Mouse (Mus musculus): Measurements from ENCODE around the gene Kdelr2. TPM values are rescaled to one million over a fixed set of nuclear protein-coding genes. Genes with fewer than 3 reads are reported as not detected.
A peak's percentile ranks its signal among the peaks of the same experiment; 100 is the strongest.

Gene Kdelr2
- polyA plus RNA-seq, 1 experiment from 2014 or later: 123 TPM

DNA sequence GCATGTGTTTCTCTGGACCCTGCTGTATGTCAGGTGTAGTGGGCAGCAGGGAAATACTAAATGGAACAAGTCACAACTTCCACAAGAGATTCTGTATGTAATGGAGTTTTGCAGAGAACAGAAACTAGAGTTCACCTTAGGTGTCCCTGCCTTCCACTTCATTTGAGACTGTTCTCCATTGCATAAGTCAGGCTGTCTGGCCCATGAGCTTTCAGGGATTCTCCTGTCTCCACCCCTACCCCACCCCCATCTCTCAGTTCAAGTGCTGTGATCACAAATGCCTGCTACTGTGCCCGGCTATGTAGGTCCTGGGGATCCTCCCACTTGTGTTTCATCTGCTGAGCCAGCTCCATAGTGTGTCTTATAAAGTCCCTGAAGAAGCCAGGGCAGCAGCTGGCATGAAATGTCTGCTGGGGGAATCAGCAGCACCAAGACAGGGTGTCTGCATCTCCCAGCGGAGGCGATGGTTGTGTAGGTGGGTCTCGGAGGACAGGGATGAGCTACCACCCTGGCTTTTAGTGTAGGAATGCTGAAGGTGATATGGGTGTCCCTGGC lies 7.3 kb downstream of the Kdelr2 start:
- no peak for ATAC-seq
- Histone ChIP-seq H3K36me3 (ENCODE audit: control insufficient read depth, insufficient read depth, low read length) (peaks cover 3% of the 10 kb centered on the region; the same call in 1 of the 2 replicates), H3K9me3 (replicated peaks; ENCODE audit: control insufficient read depth, low read length, poor library complexity, severe bottlenecking) (no peaks in the 10 kb centered on the region), H3K27me3 (ENCODE audit: control insufficient read depth, insufficient read depth, low read depth, low read length) (no peaks in the 10 kb centered on the region), H3K27ac (ENCODE audit: low read length) (no peak overlapping the region), H3K4me3 (ENCODE audit: low read depth, low read length) (no peak overlapping the region), H3K9ac (ENCODE audit: low read depth, low read length) (no peak overlapping the region), H3K4me1 (ENCODE audit: control insufficient read depth, insufficient read depth, low read length) (no peaks in the 10 kb centered on the region), H3K4me2 (ENCODE audit: low read length) (no peak overlapping the region)
- 86% methylated on average over 4 of the region's 4 CpGs for whole genome bisulfite sequencing

GRCm38 (mm10) chr5:143421484-143421883 lies 17.8 kb downstream of the Kdelr2 start:
- 87% methylated on average over 4 of the region's 4 CpGs for WGBS

DNA sequence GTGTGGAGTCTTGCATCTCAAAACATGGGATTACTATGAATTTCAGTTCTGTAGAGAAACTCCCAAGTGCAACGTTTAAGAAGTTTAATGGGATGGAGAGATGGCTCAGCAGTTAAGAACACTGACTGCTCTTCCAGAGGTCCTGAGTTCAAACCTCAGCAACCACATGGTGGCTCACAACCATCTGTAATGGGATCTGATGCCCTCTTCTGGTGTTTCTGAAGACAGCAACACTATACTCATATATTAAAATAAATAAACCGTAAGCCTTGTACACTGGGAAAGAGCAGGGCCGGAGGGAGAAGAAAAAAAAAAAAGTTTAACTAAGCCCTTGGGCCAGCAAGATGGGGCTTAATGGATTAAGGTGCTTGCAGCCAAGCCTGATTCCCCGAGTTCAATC lies 19.4 kb downstream of the Kdelr2 start:
- ATAC-seq: no peak
- H3K9ac ChIP-seq (ENCODE audit: low read depth, low read length): no peak overlapping the region
- 84% methylated on average over 4 of the region's 4 CpGs for WGBS
- H3K4me1 ChIP-seq (ENCODE audit: control insufficient read depth, insufficient read depth, low read length): no peaks in the 10 kb centered on the region
- no peak overlapping the region for H3K4me3 ChIP-seq (ENCODE audit: low read depth, low read length)
- H3K4me2 ChIP-seq (ENCODE audit: low read length): no peak overlapping the region
- no peak overlapping the region for H3K27ac ChIP-seq (ENCODE audit: low read length)
- H3K36me3 ChIP-seq (ENCODE audit: control insufficient read depth, insufficient read depth, low read length): peaks cover 17% of the 10 kb centered on the region
- H3K9me3 ChIP-seq (replicated peaks; ENCODE audit: control insufficient read depth, low read length, poor library complexity, severe bottlenecking): no peaks in the 10 kb centered on the region
- H3K27me3 ChIP-seq (ENCODE audit: control insufficient read depth, insufficient read depth, low read depth, low read length): no peaks in the 10 kb centered on the region

More at GRCm38 (mm10) chr5:143421484-143421883, 17.8 kb downstream of the Kdelr2 start:
- Histone ChIP-seq H3K36me3 (ENCODE audit: control insufficient read depth, insufficient read depth, low read length) (peaks cover 28% of the 10 kb centered on the region), H3K27me3 (ENCODE audit: control insufficient read depth, insufficient read depth, low read depth, low read length) (no peaks in the 10 kb centered on the region), H3K27ac (ENCODE audit: low read length) (no peak overlapping the region), H3K4me1 (ENCODE audit: control insufficient read depth, insufficient read depth, low read length) (no peaks in the 10 kb centered on the region), H3K9me3 (replicated peaks; ENCODE audit: control insufficient read depth, low read length, poor library complexity, severe bottlenecking) (no peaks in the 10 kb centered on the region), H3K4me2 (ENCODE audit: low read length) (no peak overlapping the region), H3K4me3 (ENCODE audit: low read depth, low read length) (no peak overlapping the region), H3K9ac (ENCODE audit: low read depth, low read length) (no peak overlapping the region)
- no peak for ATAC-seq

DNA sequence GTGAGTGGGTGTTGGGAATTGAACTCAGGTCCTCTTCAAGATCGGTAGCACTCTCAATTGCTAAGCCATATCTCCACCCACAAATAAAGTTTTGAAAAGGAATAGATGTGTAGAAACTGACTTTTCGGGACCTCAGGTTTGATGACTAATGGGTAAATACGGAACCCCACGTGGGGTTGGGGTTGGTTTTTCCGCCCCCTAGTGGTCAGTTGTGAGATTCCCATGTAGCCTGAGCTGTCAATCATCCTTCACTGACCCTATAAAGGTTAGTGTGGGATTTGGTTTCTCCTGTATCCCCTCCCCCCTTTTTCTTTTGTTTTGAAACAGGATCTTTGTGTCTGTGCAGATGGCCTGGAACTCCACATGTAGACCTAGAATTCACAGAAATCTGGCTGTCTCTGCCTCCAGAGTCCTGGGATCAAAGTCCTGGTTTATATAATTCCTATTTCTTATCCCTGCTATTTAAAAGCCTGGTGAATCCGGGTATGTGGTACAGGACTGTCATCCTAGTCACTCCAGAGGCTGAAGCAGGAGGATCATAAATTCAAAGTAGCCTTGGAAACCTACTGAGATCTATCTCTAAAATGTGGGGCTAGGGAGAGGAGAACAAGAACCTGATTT lies 20.4 kb downstream of the Kdelr2 start:
- no peak for ATAC-seq

GRCm38 (mm10) chr5:143434421-143434820 lies 30.8 kb downstream of the Kdelr2 start:
- WGBS: 3% methylated on average over 4 of the region's 4 CpGs
- no peaks in the 10 kb centered on the region for H3K4me1 ChIP-seq (ENCODE audit: control insufficient read depth, insufficient read depth, low read length)

More for the DNA sequence above, 20.4 kb downstream of the Kdelr2 start:
- no peaks in the 10 kb centered on the region for H3K27me3 ChIP-seq (ENCODE audit: control insufficient read depth, insufficient read depth, low read depth, low read length)
- H3K9me3 ChIP-seq (replicated peaks; ENCODE audit: control insufficient read depth, low read length, poor library complexity, severe bottlenecking): no peaks in the 10 kb centered on the region
- no peak overlapping the region for H3K9ac ChIP-seq (ENCODE audit: low read depth, low read length)
- 23% methylated on average over 6 of the region's 6 CpGs for WGBS
- no peaks in the 10 kb centered on the region for H3K4me1 ChIP-seq (ENCODE audit: control insufficient read depth, insufficient read depth, low read length)
- no peak overlapping the region for H3K27ac ChIP-seq (ENCODE audit: low read length)
- H3K4me3 ChIP-seq (ENCODE audit: low read depth, low read length): no peak overlapping the region
- H3K4me2 ChIP-seq (ENCODE audit: low read length): no peak overlapping the region
- peaks cover 11% of the 10 kb centered on the region for H3K36me3 ChIP-seq (ENCODE audit: control insufficient read depth, insufficient read depth, low read length)

DNA sequence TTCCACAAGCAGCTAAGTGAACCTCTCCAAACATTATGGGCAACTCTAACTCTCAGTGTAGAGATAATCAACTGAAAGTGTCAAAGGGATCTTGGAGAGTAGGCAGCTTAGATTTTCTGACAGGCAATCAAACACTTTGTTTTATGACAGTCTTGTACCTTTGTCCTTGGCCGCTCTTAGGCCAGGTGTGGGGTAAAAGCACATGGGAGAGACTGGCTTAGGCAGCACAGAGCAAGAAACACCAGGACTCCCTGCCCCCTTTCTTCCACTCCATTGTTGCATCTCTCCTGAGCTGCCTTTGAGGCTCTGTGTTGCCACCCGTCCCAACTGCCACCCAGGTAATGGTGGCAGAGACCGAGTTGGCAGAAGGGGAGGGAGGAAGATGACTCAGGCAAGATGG lies 37.7 kb downstream of the Kdelr2 start:
- H3K9me3 ChIP-seq (replicated peaks; ENCODE audit: control insufficient read depth, low read length, poor library complexity, severe bottlenecking): no peaks in the 10 kb centered on the region
- no peak overlapping the region for H3K27ac ChIP-seq (ENCODE audit: low read length)
- WGBS: 80% methylated on average over 3 of the region's 3 CpGs
- no peaks in the 10 kb centered on the region for H3K4me1 ChIP-seq (ENCODE audit: control insufficient read depth, insufficient read depth, low read length)
- H3K4me2 ChIP-seq (ENCODE audit: low read length): no peak overlapping the region
- no peak overlapping the region for H3K9ac ChIP-seq (ENCODE audit: low read depth, low read length)
- H3K27me3 ChIP-seq (ENCODE audit: control insufficient read depth, insufficient read depth, low read depth, low read length): no peaks in the 10 kb centered on the region
- no peak overlapping the region for H3K4me3 ChIP-seq (ENCODE audit: low read depth, low read length)
- no peak for ATAC-seq
- no peaks in the 10 kb centered on the region for H3K36me3 ChIP-seq (ENCODE audit: control insufficient read depth, insufficient read depth, low read length)

More at GRCm38 (mm10) chr5:143434421-143434820, 30.8 kb downstream of the Kdelr2 start:
- ATAC-seq: no peak
- no peak overlapping the region for H3K27ac ChIP-seq (ENCODE audit: low read length)
- H3K4me3 ChIP-seq (ENCODE audit: low read depth, low read length): no peak overlapping the region
- H3K27me3 ChIP-seq (ENCODE audit: control insufficient read depth, insufficient read depth, low read depth, low read length): no peaks in the 10 kb centered on the region
- no peaks in the 10 kb centered on the region for H3K9me3 ChIP-seq (replicated peaks; ENCODE audit: control insufficient read depth, low read length, poor library complexity, severe bottlenecking)
- no peaks in the 10 kb centered on the region for H3K36me3 ChIP-seq (ENCODE audit: control insufficient read depth, insufficient read depth, low read length)
- no peak overlapping the region for H3K9ac ChIP-seq (ENCODE audit: low read depth, low read length)
- no peak overlapping the region for H3K4me2 ChIP-seq (ENCODE audit: low read length)

DNA sequence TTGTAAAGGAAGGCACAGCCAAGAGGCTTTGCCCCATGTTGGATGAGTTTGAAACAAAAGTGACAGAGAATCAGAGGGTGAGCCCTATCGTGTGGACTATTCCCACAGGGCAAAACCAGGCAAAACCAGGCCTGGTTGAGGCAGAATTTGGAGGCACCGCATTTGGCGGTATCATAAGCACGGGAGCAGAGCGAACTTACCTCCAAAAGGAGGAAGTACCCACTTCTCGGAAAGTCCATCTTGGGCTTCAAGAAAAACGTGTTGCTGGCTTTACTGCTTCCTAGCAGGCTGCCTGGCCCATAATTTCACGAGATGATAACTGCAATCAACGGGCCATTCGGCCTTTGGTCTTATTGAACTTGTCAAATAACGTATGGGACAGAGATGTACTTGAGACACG lies 38.1 kb downstream of the Kdelr2 start:
- Histone ChIP-seq H3K4me2 (ENCODE audit: low read length) (no peak overlapping the region), H3K27me3 (ENCODE audit: control insufficient read depth, insufficient read depth, low read depth, low read length) (no peaks in the 10 kb centered on the region), H3K4me1 (ENCODE audit: control insufficient read depth, insufficient read depth, low read length) (no peaks in the 10 kb centered on the region), H3K9ac (ENCODE audit: low read depth, low read length) (no peak overlapping the region), H3K27ac (ENCODE audit: low read length) (no peak overlapping the region), H3K9me3 (replicated peaks; ENCODE audit: control insufficient read depth, low read length, poor library complexity, severe bottlenecking) (no peaks in the 10 kb centered on the region), H3K4me3 (ENCODE audit: low read depth, low read length) (no peak overlapping the region), H3K36me3 (ENCODE audit: control insufficient read depth, insufficient read depth, low read length) (no peaks in the 10 kb centered on the region)
- no peak for ATAC-seq
- 87% methylated on average over 12 of the region's 12 CpGs for whole genome bisulfite sequencing

DNA sequence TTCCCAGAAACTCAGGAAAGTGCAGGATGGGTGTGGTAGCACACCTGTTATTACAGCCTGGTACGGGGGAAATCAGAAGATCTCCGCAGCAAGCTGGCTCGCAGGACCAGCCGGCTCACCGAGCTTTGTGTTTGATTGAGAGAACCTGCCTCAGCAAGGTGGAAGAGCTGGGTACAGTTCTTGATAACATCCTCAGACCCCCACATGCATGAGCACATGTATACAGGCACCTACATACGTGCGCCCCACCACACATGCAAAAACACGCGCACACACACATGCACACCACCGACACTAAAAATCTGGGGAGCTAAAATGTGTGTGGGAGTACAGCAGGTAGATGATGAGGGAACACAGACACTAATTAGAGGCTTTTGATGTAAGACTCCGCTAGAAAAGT lies 60.0 kb downstream of the Kdelr2 start:
- Histone ChIP-seq H3K4me3 (ENCODE audit: low read depth, low read length) (peak overlapping the region; percentile 83), H3K36me3 (ENCODE audit: control insufficient read depth, insufficient read depth, low read length) (no peaks in the 10 kb centered on the region), H3K9ac (ENCODE audit: low read depth, low read length) (peak overlapping the region; percentile 82), H3K4me1 (ENCODE audit: control insufficient read depth, insufficient read depth, low read length) (peaks cover 14% of the 10 kb centered on the region), H3K4me2 (ENCODE audit: low read length) (peak overlapping the region; percentile 61), H3K27me3 (ENCODE audit: control insufficient read depth, insufficient read depth, low read depth, low read length) (no peaks in the 10 kb centered on the region), H3K9me3 (replicated peaks; ENCODE audit: control insufficient read depth, low read length, poor library complexity, severe bottlenecking) (no peaks in the 10 kb centered on the region), H3K27ac (ENCODE audit: low read length) (peak overlapping the region; percentile 59)
- peak; percentile 34; the same call in 1 of the 2 replicates for ATAC-seq
- 78% methylated on average over 11 of the region's 11 CpGs for WGBS

DNA sequence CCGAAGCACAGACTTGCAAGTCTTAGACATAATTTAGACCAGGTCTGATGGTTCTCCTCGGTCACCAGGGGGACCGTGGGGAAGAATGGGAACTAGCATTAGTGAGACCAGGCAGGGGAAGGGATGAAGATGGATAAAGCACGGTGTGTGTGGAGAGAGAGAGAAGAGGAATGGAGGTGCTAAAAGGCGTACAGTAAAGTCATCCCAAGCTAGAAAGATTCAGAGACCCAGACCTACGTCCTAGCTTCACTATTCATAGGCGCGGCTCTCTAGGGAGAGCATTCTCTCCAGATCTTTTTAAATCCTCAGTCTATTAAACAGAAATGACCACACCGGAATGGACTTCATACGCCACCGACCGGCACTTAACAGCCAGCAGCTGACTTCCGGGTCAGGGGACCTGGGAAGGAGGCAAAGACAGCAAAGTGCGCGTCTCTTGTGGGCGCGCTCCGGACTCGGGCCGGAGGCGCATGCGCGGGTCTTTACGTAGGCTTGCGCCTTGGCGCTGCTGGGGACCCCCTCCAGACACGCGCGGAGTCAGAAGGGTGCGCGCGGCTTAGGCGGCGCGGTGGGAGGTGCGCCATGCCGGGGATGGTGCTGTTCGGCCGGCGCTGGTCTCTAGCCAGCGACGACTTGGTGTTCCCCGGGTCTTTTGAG lies 60.6 kb downstream of the Kdelr2 start, which contains the start of gene Daglb:
Gene Daglb (plus strand): TSS at position 485 of the 657 bp plus-strand sequence.
- H3K27me3 ChIP-seq (ENCODE audit: control insufficient read depth, insufficient read depth, low read depth, low read length): no peaks in the 10 kb centered on the region
- H3K4me3 ChIP-seq (ENCODE audit: low read depth, low read length): peak within 1 kb of the TSS; percentile 83
- H3K36me3 ChIP-seq (ENCODE audit: control insufficient read depth, insufficient read depth, low read length): peaks cover 1% of the 10 kb centered on the region; the same call in 1 of the 2 replicates
- peaks cover 14% of the 10 kb centered on the region for H3K4me1 ChIP-seq (ENCODE audit: control insufficient read depth, insufficient read depth, low read length)
- H3K27ac ChIP-seq (ENCODE audit: low read length): peak within 1 kb of the TSS; percentile 59
- H3K4me2 ChIP-seq (ENCODE audit: low read length): peak within 1 kb of the TSS; percentile 61
- peak; percentile 97 for ATAC-seq
- WGBS: 2% methylated on average over 43 of the region's 43 CpGs
- peak within 1 kb of the TSS; percentile 82 for H3K9ac ChIP-seq (ENCODE audit: low read depth, low read length)
- no peaks in the 10 kb centered on the region for H3K9me3 ChIP-seq (replicated peaks; ENCODE audit: control insufficient read depth, low read length, poor library complexity, severe bottlenecking)

Data from midbrain, embryonic 16.5 days (tissue).